Mouse (Mus musculus) embryonic facial prominence, embryonic 14.5 days (tissue): ENCODE measurements around the gene Slc9a3. TPM values are rescaled to one million over a fixed set of nuclear protein-coding genes. Genes with fewer than 3 reads are reported as not detected.
A peak's percentile ranks its signal among the peaks of the same experiment; 100 is the strongest.

Source experiments
- ATAC-seq: fragments of 200-750 bp; cut with Nextera tagmentation; 2 replicates; pipeline ENCODE4 v1.8.0; 2017; ENCODE audit warnings: low read depth, moderate number of reproducible peaks, moderate TSS enrichment
- DNase-seq: peaks from one replicate; pipeline ENCODE4 v3.0.0-alpha.2; 2015; ENCODE audit warnings: low spot score
- H3K27ac ChIP-seq: fragments of 300-500 bp; sonication (generic); replicated peaks from 2 replicates; pipeline ENCODE4 v1.5.1; 2014; ENCODE audit warnings: low read depth, mild to moderate bottlenecking, low read length, moderate library complexity
- H3K27me3 ChIP-seq: fragments of 300-500 bp; sonication (generic); replicated peaks from 2 replicates; pipeline ENCODE4 v1.6.1; 2014; ENCODE audit warnings: low read length; ENCODE audit not compliant: control insufficient read depth, insufficient read depth
- H3K36me3 ChIP-seq: fragments of 300-500 bp; sonication (generic); 2 replicates; pipeline ENCODE4 v1.6.1; 2014; ENCODE audit warnings: low read length, mixed read lengths; ENCODE audit not compliant: control insufficient read depth, insufficient read depth
- H3K4me1 ChIP-seq: fragments of 300-500 bp; sonication (generic); 2 replicates; pipeline ENCODE4 v1.6.1; 2014; ENCODE audit warnings: antibody characterized with exemption, low read length; ENCODE audit not compliant: control insufficient read depth, insufficient read depth
- H3K4me2 ChIP-seq: fragments of 300-500 bp; sonication (generic); 2 replicates; pipeline ENCODE4 v1.6.1; 2014; ENCODE audit warnings: low read depth, mild to moderate bottlenecking, low read length, moderate library complexity, mixed read lengths
- H3K4me3 ChIP-seq: fragments of 300-500 bp; sonication (generic); 2 replicates; pipeline ENCODE4 v1.5.1; 2014; ENCODE audit warnings: low read depth, mild to moderate bottlenecking, low read length
- H3K9ac ChIP-seq: fragments of 300-500 bp; sonication (generic); 2 replicates; pipeline ENCODE4 v1.6.1; 2014; ENCODE audit warnings: low read depth, mild to moderate bottlenecking, low read length, moderate library complexity, mixed read lengths
- H3K9me3 ChIP-seq: fragments of 300-500 bp; sonication (generic); 2 replicates; pipeline ENCODE4 v1.6.1; 2016; ENCODE audit warnings: low read length; ENCODE audit not compliant: control insufficient read depth
- WGBS: fragments of 180-500 bp; shearing (Covaris S2); extraction: QIAGEN DNeasy Blood & Tissue Kit; methylation state at CpG from one replicate; pipeline ENCODE4 v1.1.7; 2014; 5-methylcytosine and 5-hydroxymethylcytosine counted together
- polyA plus RNA-seq: library from polyadenylated mRNA; unstranded; fragments of >200 nt; fragmentation: Nextera tagmentation; extraction: Ambion mirVana; gene quantifications from 2 replicates; pipeline ENCODE4 v1.2.1, GENCODE M21; 2014

The Slc9a3 gene
- polyA plus RNA-seq, 1 experiment from 2014 or later: not detected

- WGBS: 13% methylated on average over 9 of the region's 9 CpGs
- no peak for DNase-seq
- peak overlapping the region; percentile 54 for H3K4me3 ChIP-seq
- peak overlapping the region; percentile 74 for H3K4me2 ChIP-seq
- H3K9ac ChIP-seq: peak overlapping the region; percentile 67
- H3K9me3 ChIP-seq: no peaks in the 10 kb centered on the region
- H3K36me3 ChIP-seq: peaks cover 27% of the 10 kb centered on the region
- no peaks in the 10 kb centered on the region for H3K27me3 ChIP-seq
- no peak overlapping the region for H3K27ac ChIP-seq
- H3K4me1 ChIP-seq: no peaks in the 10 kb centered on the region
- ATAC-seq: peak; percentile 81
Observed at GRCm38 (mm10) chr13:74167057-74167413, 45.8 kb downstream of the Slc9a3 start.

- ATAC-seq (no peak), DNase-seq (no peak)
- Histone ChIP-seq H3K36me3 (peaks cover 31% of the 10 kb centered on the region), H3K4me3 (no peak overlapping the region), H3K27ac (no peak overlapping the region), H3K27me3 (no peaks in the 10 kb centered on the region), H3K9me3 (no peaks in the 10 kb centered on the region), H3K9ac (no peak overlapping the region), H3K4me1 (no peaks in the 10 kb centered on the region), H3K4me2 (no peak overlapping the region)
- WGBS: 75% methylated on average over 2 of the region's 2 CpGs
Observed at GRCm38 (mm10) chr13:74167492-74167891, 46.2 kb downstream of the Slc9a3 start.

GRCm38 (mm10) chr13:74169446-74170164 is 48.3 kb downstream of the Slc9a3 start:
- H3K9ac ChIP-seq: no peak overlapping the region
- ATAC-seq (no peak), DNase-seq (no peak)
- H3K27ac ChIP-seq: no peak overlapping the region
- H3K27me3 ChIP-seq: no peaks in the 10 kb centered on the region
- H3K4me1 ChIP-seq: no peaks in the 10 kb centered on the region
- H3K4me2 ChIP-seq: no peak overlapping the region
- no peaks in the 10 kb centered on the region for H3K9me3 ChIP-seq
- H3K4me3 ChIP-seq: no peak overlapping the region
- WGBS: 88% methylated on average over 10 of the region's 10 CpGs
- H3K36me3 ChIP-seq: peaks cover 51% of the 10 kb centered on the region

GRCm38 (mm10) chr13:74172036-74172435 is 50.8 kb downstream of the Slc9a3 start:
- ATAC-seq (no peak), DNase-seq (no peak)
- H3K4me2 ChIP-seq: no peak overlapping the region
- WGBS: 94% methylated on average over 5 of the region's 5 CpGs
- no peaks in the 10 kb centered on the region for H3K27me3 ChIP-seq
- H3K9me3 ChIP-seq: no peaks in the 10 kb centered on the region
- no peak overlapping the region for H3K4me3 ChIP-seq
- H3K9ac ChIP-seq: no peak overlapping the region
- H3K36me3 ChIP-seq: peaks cover 69% of the 10 kb centered on the region
- no peak overlapping the region for H3K27ac ChIP-seq
- no peaks in the 10 kb centered on the region for H3K4me1 ChIP-seq

- Histone ChIP-seq H3K4me2 (no peak overlapping the region), H3K9ac (no peak overlapping the region), H3K27me3 (no peaks in the 10 kb centered on the region), H3K9me3 (no peaks in the 10 kb centered on the region), H3K4me3 (no peak overlapping the region), H3K36me3 (peaks cover 60% of the 10 kb centered on the region), H3K27ac (no peak overlapping the region), H3K4me1 (no peaks in the 10 kb centered on the region)
- no peak for DNase-seq
- no peak for ATAC-seq
- WGBS: 92% methylated on average over 5 of the region's 5 CpGs
Observed at GRCm38 (mm10) chr13:74183011-74183695, 61.9 kb downstream of the Slc9a3 start.

GRCm38 (mm10) chr13:74192613-74193012 is 71.4 kb downstream of the Slc9a3 start:
- H3K36me3 ChIP-seq: peaks cover 74% of the 10 kb centered on the region
- 82% methylated on average over 6 of the region's 6 CpGs for WGBS
- no peak overlapping the region for H3K4me3 ChIP-seq
- ATAC-seq: no peak
- H3K27ac ChIP-seq: no peak overlapping the region
- H3K9ac ChIP-seq: no peak overlapping the region
- no peaks in the 10 kb centered on the region for H3K9me3 ChIP-seq
- H3K4me1 ChIP-seq: no peaks in the 10 kb centered on the region
- no peaks in the 10 kb centered on the region for H3K27me3 ChIP-seq
- DNase-seq: peak; percentile 53
- no peak overlapping the region for H3K4me2 ChIP-seq

GRCm38 (mm10) chr13:74196451-74196850 is 75.2 kb downstream of the Slc9a3 start:
- Histone ChIP-seq H3K27me3 (no peaks in the 10 kb centered on the region), H3K27ac (no peak overlapping the region), H3K4me2 (no peak overlapping the region), H3K4me1 (no peaks in the 10 kb centered on the region), H3K36me3 (peaks cover 61% of the 10 kb centered on the region), H3K9ac (no peak overlapping the region), H3K9me3 (no peaks in the 10 kb centered on the region), H3K4me3 (no peak overlapping the region)
- DNase-seq (no peak), ATAC-seq (no peak)
- 84% methylated on average over 3 of the region's 3 CpGs for WGBS

GRCm38 (mm10) chr13:74208317-74208985 is 87.2 kb downstream of the Slc9a3 start, which contains the start of gene Exoc3:
Exoc3 (minus strand) TSS chr13:74208732.
- ATAC-seq: peak; percentile 97
- H3K27ac ChIP-seq: peak within 1 kb of the TSS; percentile 89

More at GRCm38 (mm10) chr13:74208317-74208985, 87.2 kb downstream of the Slc9a3 start, which contains the start of gene Exoc3:
- Histone ChIP-seq H3K4me1 (peaks cover 12% of the 10 kb centered on the region), H3K36me3 (peaks cover 17% of the 10 kb centered on the region), H3K9me3 (no peaks in the 10 kb centered on the region), H3K27me3 (no peaks in the 10 kb centered on the region), H3K4me3 (peak within 1 kb of the TSS; percentile 82), H3K9ac (peak within 1 kb of the TSS; percentile 89), H3K4me2 (peak within 1 kb of the TSS; percentile 56)
- DNase-seq: peak; percentile 94
- WGBS: under 1% methylated on average over 23 of the region's 39 CpGs
